Mouse (Mus musculus) cerebellum, adult 2 months (tissue): ENCODE measurements at regions not wholly inside any gene's neighbourhood (a gene's known extent, or its start where the extent isn't known, plus 50 kb on each side); places are given as distances from the start of the nearest gene placed in this dataset.

Source experiments
- CTCF ChIP-seq: fragments of 200-500 bp; IDR thresholded peaks from 2 replicates; pipeline ENCODE4 v1.5.1; 2011; ENCODE audit warnings: low read depth, mild to moderate bottlenecking, control low read depth, low read length, moderate library complexity, borderline replicate concordance; ENCODE audit not compliant: insufficient read depth
- POLR2A ChIP-seq: fragments of 200-500 bp; IDR thresholded peaks from 2 replicates; pipeline ENCODE4 v1.6.1; 2011; ENCODE audit warnings: low read length, control low read depth, borderline replicate concordance; ENCODE audit not compliant: insufficient read depth

GRCm38 (mm10) chr1:119265192-119265891 is 156.7 kb downstream of the Inhbb start:
- TF ChIP-seq CTCF (no peak), POLR2A (no peak)
